ENCODE assay signal across 8 mouse cellular contexts in genomic region chr3:67463450-67464372, GRCm38 (mm10). TPM values are rescaled to one million over a fixed set of nuclear protein-coding genes. Genes with fewer than 3 reads are reported as not detected.
DNase-seq lines count a peak whose midpoint lies in the region; ATAC-seq lines count a peak whose summit lies in the region.

Lxn (minus strand) TSS chr3:67463926.

- peak; percentile 75 for DNase-seq in R1 (ENCODE audit: low read depth, low spot score)
- peak; percentile 62 to 67 for DNase-seq in cerebellum, postnatal 36 days
- peak; percentile 70 to 76 for DNase-seq in frontal cortex, postnatal 36 days (ENCODE audit: low spot score in 2 of 2)
- DNase-seq in layer of hippocampus, postnatal 14 days (ENCODE audit: low spot score in 2 of 2), result peak; percentile 46 to 54
- DNase-seq in lung, postnatal 10 days, result peak; percentile 82
- peak; percentile 42 for DNase-seq in ovary, postnatal 14 days (ENCODE audit: low spot score)
- DNase-seq in thymus, postnatal 25 days, result peak; percentile 61

- peak within 1 kb of the TSS; percentile 83 for H3K27ac ChIP-seq in hindbrain, embryonic 13.5 days

- peak within 1 kb of the TSS; percentile 86 for H3K4me2 ChIP-seq in hindbrain, embryonic 13.5 days

- peak; percentile 89 for ATAC-seq in hindbrain, embryonic 13.5 days (ENCODE audit: low FRiP score)

- H3K9me3 ChIP-seq in hindbrain, embryonic 13.5 days, result no peaks in the 10 kb centered on the region

- peaks cover 29% of the 10 kb centered on the region for H3K36me3 ChIP-seq in hindbrain, embryonic 13.5 days

- peak within 1 kb of the TSS; percentile 86 for H3K9ac ChIP-seq in hindbrain, embryonic 13.5 days

- no peaks in the 10 kb centered on the region for H3K27me3 ChIP-seq in hindbrain, embryonic 13.5 days

- peak within 1 kb of the TSS; percentile 63 for H3K4me3 ChIP-seq in hindbrain, embryonic 13.5 days

- H3K4me1 ChIP-seq in hindbrain, embryonic 13.5 days (replicated peaks), result peaks cover 27% of the 10 kb centered on the region

- WGBS in hindbrain, embryonic 13.5 days, result under 1% methylated on average over 38 of the region's 43 CpGs

RNA-seq across cellular contexts. Expression of gene Lxn, which starts in this region (rescaled TPM):
- polyA plus RNA-seq in hindbrain, embryonic 13.5 days (2015; fragmentation: Nextera tagmentation; extraction: Ambion mirVana), result 165 and 227 TPM in 2 replicates
- 10 to 100 TPM; 45.2 to 51.7 TPM for total RNA-seq in layer of hippocampus, postnatal 14 days (2021)

Comparison
In these comparisons a context has a peak if more than half of its experiments do, and no peak if none do; other contexts are left out.
1. Peak in every context shown above with its lines: DNase-seq, ATAC-seq, H3K4me3 ChIP-seq and H3K27ac ChIP-seq.